Mouse (Mus musculus) small intestine, adult 2 months (tissue): ENCODE data around the gene Csf1.

Source experiments
- CTCF ChIP-seq: fragments of 200-500 bp; IDR thresholded peaks from 2 replicates; pipeline ENCODE4 v1.5.1; 2012; ENCODE audit warnings: low read depth, mild to moderate bottlenecking, control low read depth, inconsistent platforms, low read length, moderate library complexity, mixed read lengths; ENCODE audit not compliant: insufficient replicate concordance, insufficient read length; ENCODE audit errors: extremely low read depth
- POLR2A ChIP-seq: fragments of 200-500 bp; IDR thresholded peaks from 2 replicates; pipeline ENCODE4 v1.6.1; 2012; ENCODE audit warnings: low read depth, mild to moderate bottlenecking, control low read depth, inconsistent platforms, low read length, moderate library complexity

GRCm38 (mm10) chr3:107750775-107751540 lies 9.3 kb downstream of the Csf1 start:
- TF ChIP-seq CTCF, result no peak
- no peak for TF ChIP-seq POLR2A
